Comparison of ENCODE assay signal across 37 mouse cellular contexts in the genomic region with DNA sequence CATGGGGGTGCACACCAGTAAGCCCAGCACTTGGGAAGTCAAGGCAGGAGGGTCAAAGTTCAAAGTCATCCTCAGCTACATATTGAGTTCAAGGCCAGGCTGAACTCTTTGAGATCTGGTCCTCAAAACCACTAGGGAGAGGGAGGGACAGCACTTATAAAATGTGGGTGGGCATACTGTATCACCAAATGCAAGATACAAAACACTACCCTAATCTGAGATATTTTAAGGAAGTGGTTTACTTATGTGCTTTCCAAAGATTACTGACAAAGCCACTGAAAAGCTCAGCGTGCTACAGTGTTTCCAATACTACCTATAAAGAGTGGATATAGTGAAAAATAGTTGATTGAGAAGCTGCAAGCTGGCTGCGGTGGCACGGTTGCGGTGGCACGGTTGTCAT. TPM values are rescaled to one million over a fixed set of nuclear protein-coding genes. Genes with fewer than 3 reads are reported as not detected.
A peak's percentile ranks its signal among the peaks of the same experiment; 100 is the strongest.
DNase-seq lines count a peak whose midpoint lies in the region; ATAC-seq and TF ChIP-seq lines count a peak whose summit lies in the region.
"Had no signal": no experiment of that assay in that cellular context is flagged by ENCODE, and none has a peak within 500 bp of the region (broad histone marks: within the 10 kb centered on the region; RNA-seq: fewer than 3 reads in every experiment).

No protein-coding gene starts in this region.

- no peak for ATAC-seq in heart, embryonic 13.5 days (ENCODE audit: extremely low read depth, insufficient number of reproducible peaks, low FRiP score, low TSS enrichment)
- no peak for ATAC-seq in lung, embryonic 15.5 days (ENCODE audit: borderline replicate concordance, extremely low read depth, low FRiP score, low TSS enrichment)
- ATAC-seq: activated CD4-positive, CD25-positive, alpha-beta regulatory T cell, adult 4 months; forebrain, embryonic 16.5 days; inflammation-experienced regulatory T-cells, adult 6 months had no signal

- TF ChIP-seq POLR2A in embryonic fibroblast, embryonic 13.5 days (IDR thresholded peaks at IDR 0.05; ENCODE audit: low read depth, low read length), result no peak

- H3K4me2 ChIP-seq in heart, embryonic 13.5 days, result peak overlapping the region; percentile 39
- 0 out of 2 replicates have a peak overlapping the region, but pooled peaks have one; percentile 1 for H3K4me2 ChIP-seq in lung, embryonic 15.5 days
- H3K4me2 ChIP-seq: embryonic facial prominence, embryonic 13.5 days; hindbrain, embryonic 15.5 days; limb, embryonic 13.5 days; liver, embryonic 11.5 days; midbrain, embryonic 12.5 days had no signal

- no peak for TF ChIP-seq CTCF in embryonic fibroblast, embryonic 13.5 days (IDR thresholded peaks at IDR 0.05; ENCODE audit: borderline replicate concordance, insufficient read depth, low read length)

- H3K4me3 ChIP-seq in heart, embryonic 13.5 days, result no peak overlapping the region
- H3K4me3 ChIP-seq in lung, embryonic 15.5 days, result no peak overlapping the region
- peak overlapping the region; percentile 49 for H3K4me3 ChIP-seq in embryonic fibroblast, embryonic 13.5 days (ENCODE audit: insufficient read depth, low read length)
- H3K4me3 ChIP-seq: embryonic facial prominence, embryonic 13.5 days; erythroblast, embryonic 14.5 days; heart, embryonic 10.5 days; hindbrain, embryonic 10.5 days; hindbrain, embryonic 15.5 days; layer of hippocampus, adult 2 months; left cerebral cortex, adult 2 months; limb, embryonic 13.5 days; megakaryocyte, embryonic 14.5 days; midbrain, embryonic 12.5 days had no signal

- no peaks in the 10 kb centered on the region for H3K27me3 ChIP-seq in heart, embryonic 13.5 days (replicated peaks)
- no peaks in the 10 kb centered on the region for H3K27me3 ChIP-seq in lung, embryonic 15.5 days
- H3K27me3 ChIP-seq: embryonic facial prominence, embryonic 13.5 days; hindbrain, embryonic 15.5 days; limb, embryonic 13.5 days; megakaryocyte, embryonic 14.5 days had no signal

- 92% methylated on average over 5 of the region's 5 CpGs for WGBS in heart, embryonic 13.5 days
- 91% methylated on average over 5 of the region's 5 CpGs for WGBS in lung, embryonic 15.5 days

- H3K27ac ChIP-seq in heart, embryonic 13.5 days (replicated peaks), result no peak overlapping the region
- no peak overlapping the region for H3K27ac ChIP-seq in lung, embryonic 15.5 days
- no peak overlapping the region for H3K27ac ChIP-seq in embryonic fibroblast, embryonic 13.5 days (ENCODE audit: insufficient read depth, low read length)
- H3K27ac ChIP-seq: embryonic facial prominence, embryonic 13.5 days; heart, embryonic 10.5 days; hindbrain, embryonic 10.5 days; hindbrain, embryonic 15.5 days; layer of hippocampus, adult 2 months; left cerebral cortex, adult 2 months; limb, embryonic 13.5 days; midbrain, embryonic 12.5 days had no signal

- no peaks in the 10 kb centered on the region for H3K9me3 ChIP-seq in heart, embryonic 13.5 days
- H3K9me3 ChIP-seq in lung, embryonic 15.5 days, result no peaks in the 10 kb centered on the region
- H3K9me3 ChIP-seq: embryonic facial prominence, embryonic 13.5 days; heart, embryonic 10.5 days; hindbrain, embryonic 10.5 days; hindbrain, embryonic 15.5 days; limb, embryonic 13.5 days; megakaryocyte, embryonic 14.5 days; midbrain, embryonic 12.5 days had no signal

- no peak for DNase-seq in heart, postnatal 4 days
- DNase-seq in lung, postnatal 25 days (ENCODE audit: low spot score), result no peak
- DNase-seq in right cerebral cortex, postnatal 25 days, result no peak
- DNase-seq in left cerebral cortex, postnatal 25 days (ENCODE audit: low spot score in 2 of 2), result no peak
- DNase-seq: adrenal gland, adult 2 months; B cell, adult 2 months; cerebellum, adult 11-12 months; cerebellum, adult 9-11 months; gastrocnemius, postnatal 10 days; kidney, adult 2 months; kidney, postnatal 36 days; lung, postnatal 4 days; right cerebral cortex, postnatal 14 days; spleen, adult 18-20 months; thymus, postnatal 14 days had no signal

- peaks cover 70% of the 10 kb centered on the region for H3K4me1 ChIP-seq in heart, embryonic 13.5 days
- H3K4me1 ChIP-seq in lung, embryonic 15.5 days, result peaks cover 21% of the 10 kb centered on the region
- peaks cover 16% of the 10 kb centered on the region for H3K4me1 ChIP-seq in embryonic fibroblast, embryonic 13.5 days (ENCODE audit: control insufficient read depth, insufficient read depth, low read length)

- peaks cover 4% of the 10 kb centered on the region; the same call in 1 of the 2 replicates for H3K36me3 ChIP-seq in heart, embryonic 13.5 days
- no peaks in the 10 kb centered on the region for H3K36me3 ChIP-seq in lung, embryonic 15.5 days
- H3K36me3 ChIP-seq: embryonic facial prominence, embryonic 13.5 days; hindbrain, embryonic 10.5 days; hindbrain, embryonic 15.5 days; limb, embryonic 13.5 days; midbrain, embryonic 12.5 days had no signal

- no peak overlapping the region for H3K9ac ChIP-seq in heart, embryonic 13.5 days
- H3K9ac ChIP-seq in lung, embryonic 15.5 days, result no peak overlapping the region
- H3K9ac ChIP-seq: embryonic facial prominence, embryonic 13.5 days; hindbrain, embryonic 15.5 days; limb, embryonic 13.5 days; midbrain, embryonic 12.5 days had no signal

- intact Hi-C loops in left cerebral cortex, postnatal 25 days (cut with DNase I), result no loop called here

RNA-seq across cellular contexts. Expression of a gene that starts 2.5 kb away (rescaled TPM):
- 375 and 414 TPM in 2 replicates for polyA plus RNA-seq in heart, embryonic 13.5 days (2015; fragmentation: Nextera tagmentation; extraction: Ambion mirVana)
- total RNA-seq in heart, postnatal 4 days (2021), result 100 to 1,000 TPM; 250 to 254 TPM
- polyA plus RNA-seq in lung, embryonic 15.5 days (2015; fragmentation: Nextera tagmentation; extraction: Ambion mirVana), result 442 and 480 TPM in 2 replicates
- polyA plus RNA-seq in embryonic fibroblast, embryonic 13.5 days (2011; ENCODE audit: insufficient read length, low read depth, missing spikeins), result 593 and 759 TPM in 2 replicates
- 10 to 100 TPM; 59.6 to 78.3 TPM for total RNA-seq in left cerebral cortex, postnatal 25 days (2021)

RNA-seq across cellular contexts. Expression of a gene that starts 2.5 kb away (rescaled TPM):
- polyA plus RNA-seq in heart, embryonic 13.5 days (2015; fragmentation: Nextera tagmentation; extraction: Ambion mirVana), result 1.4 and 1.6 TPM in 2 replicates
- total RNA-seq in heart, postnatal 4 days (2021), result under 1 TPM; 0.50 to 0.91 TPM
- polyA plus RNA-seq in lung, embryonic 15.5 days (2015; fragmentation: Nextera tagmentation; extraction: Ambion mirVana), result 2.6 and 2.9 TPM in 2 replicates
- 0.97 and 1.1 TPM in 2 replicates for polyA plus RNA-seq in embryonic fibroblast, embryonic 13.5 days (2011; ENCODE audit: insufficient read length, low read depth, missing spikeins)
- total RNA-seq in left cerebral cortex, postnatal 25 days (2021), result not detected
- total RNA-seq: layer of hippocampus, adult 2 months; left cerebral cortex, adult 2 months; left cerebral cortex, postnatal 36 days; midbrain, postnatal 0 days had no signal
- polyA plus RNA-seq: erythroblast, embryonic 14.5 days; forebrain, embryonic 16.5 days; midbrain, embryonic 12.5 days; neural tube, embryonic 14.5 days had no signal

RNA-seq across cellular contexts. Expression of a gene that starts 48.4 kb away (rescaled TPM):
- polyA plus RNA-seq in heart, embryonic 13.5 days (2015; fragmentation: Nextera tagmentation; extraction: Ambion mirVana), result 0.29 TPM in 2 replicates
- total RNA-seq in heart, postnatal 4 days (2021), result under 1 TPM; 0.09 to 0.12 TPM
- polyA plus RNA-seq in lung, embryonic 15.5 days (2015; fragmentation: Nextera tagmentation; extraction: Ambion mirVana), result 0.10 and 0.17 TPM in 2 replicates
- polyA plus RNA-seq in embryonic fibroblast, embryonic 13.5 days (2011; ENCODE audit: insufficient read length, low read depth, missing spikeins), result 0.30 and 0.52 TPM in 2 replicates
- 10 to 100 TPM; 34.3 to 41.5 TPM for total RNA-seq in left cerebral cortex, postnatal 25 days (2021)
- polyA plus RNA-seq: activated CD4-positive, CD25-positive, alpha-beta regulatory T cell, adult 4 months; erythroblast, embryonic 14.5 days; heart, embryonic 10.5 days; inflammation-experienced regulatory T-cells, adult 6 months; kidney, adult 2 months; kidney, embryonic 16.5 days; liver, embryonic 11.5 days; liver, embryonic 16.5 days had no signal
